Comparison of ENCODE assay signal across 9 mouse cellular contexts in the genomic region with DNA sequence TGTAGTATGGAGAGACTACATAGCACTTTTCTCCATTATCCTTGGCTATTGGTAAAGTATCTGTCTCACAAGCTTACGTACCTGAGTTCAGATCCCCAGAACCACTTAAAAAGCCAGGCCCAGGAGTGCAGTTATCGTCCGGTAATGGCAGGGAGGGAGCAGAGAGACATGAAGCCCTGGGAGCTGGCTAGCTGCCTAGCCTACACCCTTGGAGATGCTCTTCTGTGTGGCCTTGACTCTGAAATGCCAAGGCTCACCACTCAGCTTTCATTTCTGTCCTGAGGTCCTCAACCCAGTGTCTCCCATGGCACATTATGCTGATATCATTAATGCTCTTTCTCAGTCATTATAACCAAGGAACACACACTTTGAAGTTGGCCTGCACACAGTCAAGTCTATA.
A peak's percentile ranks its signal among the peaks of the same experiment; 100 is the strongest.
DNase-seq lines count a peak whose midpoint lies in the region; ATAC-seq and TF ChIP-seq lines count a peak whose summit lies in the region.
"Had no signal": no experiment of that assay in that cellular context is flagged by ENCODE, and none has a peak within 500 bp of the region (broad histone marks: within the 10 kb centered on the region; RNA-seq: fewer than 3 reads in every experiment).

No protein-coding gene starts in this region.

- WGBS in kidney, postnatal 0 days = 91% methylated on average over 3 of the region's 3 CpGs
- WGBS in embryonic facial prominence, embryonic 10.5 days = 96% methylated on average over 3 of the region's 3 CpGs

- no peak overlapping the region for H3K4me3 ChIP-seq in gastrocnemius, adult 2 months
- no peak overlapping the region for H3K4me3 ChIP-seq in kidney, postnatal 0 days (replicated peaks; ENCODE audit: low read depth, low read length)
- H3K4me3 ChIP-seq in embryonic facial prominence, embryonic 10.5 days = no peak overlapping the region

- H3K4me1 ChIP-seq in kidney, postnatal 0 days (replicated peaks; ENCODE audit: insufficient read depth, low read length) = 0 out of 2 replicates have a peak, but pooled peaks cover 15% of the 10 kb centered on the region
- H3K4me1 ChIP-seq in embryonic facial prominence, embryonic 10.5 days = peaks cover 47% of the 10 kb centered on the region

- H3K9me3 ChIP-seq in kidney, postnatal 0 days (replicated peaks; ENCODE audit: low read length) = no peaks in the 10 kb centered on the region
- H3K9me3 ChIP-seq in embryonic facial prominence, embryonic 10.5 days = no peaks in the 10 kb centered on the region

- no peak overlapping the region for H3K9ac ChIP-seq in kidney, postnatal 0 days (ENCODE audit: low read depth, low read length)

- H3K27ac ChIP-seq in gastrocnemius, adult 2 months = peak overlapping the region; percentile 78; the same call in 1 of the 2 replicates
- H3K27ac ChIP-seq in kidney, postnatal 0 days = peak overlapping the region; percentile 76; the same call in 1 of the 2 replicates
- H3K27ac ChIP-seq in embryonic facial prominence, embryonic 10.5 days (replicated peaks) = peak overlapping the region; percentile 82; the same call in 1 of the 2 replicates

- no peaks in the 10 kb centered on the region for H3K27me3 ChIP-seq in kidney, postnatal 0 days (ENCODE audit: insufficient read depth, low read length)
- no peaks in the 10 kb centered on the region for H3K27me3 ChIP-seq in embryonic facial prominence, embryonic 10.5 days (replicated peaks; ENCODE audit: low read depth, poor library complexity, severe bottlenecking)

- TF ChIP-seq CTCF in gastrocnemius, adult 2 months (IDR thresholded peaks at IDR 0.05) = no peak
- no peak for TF ChIP-seq CTCF in kidney, postnatal 0 days (IDR thresholded peaks at IDR 0.05; ENCODE audit: low read depth)

- intact Hi-C loops in gastrocnemius, adult 2 months (cut with DNase I) = no loop called here

- ATAC-seq in kidney, postnatal 0 days (replicated peaks; ENCODE audit: low FRiP score, low read depth) = no peak

- H3K36me3 ChIP-seq in kidney, postnatal 0 days (ENCODE audit: insufficient read depth, low read length) = peaks cover 14% of the 10 kb centered on the region; the same call in 1 of the 2 replicates
- H3K36me3 ChIP-seq in embryonic facial prominence, embryonic 10.5 days (replicated peaks) = peaks cover 77% of the 10 kb centered on the region

- DNase-seq in gastrocnemius, adult 2 months = no peak
- DNase-seq in gastrocnemius, postnatal 10 days = no peak
- no peak for DNase-seq in kidney, postnatal 0 days (ENCODE audit: low spot score)
- DNase-seq in kidney, postnatal 10 days = no peak
- DNase-seq in adrenal gland, postnatal 25 days = peak; percentile 76
- no peak for DNase-seq in embryonic facial prominence, embryonic 10.5 days (ENCODE audit: low spot score)
- DNase-seq in liver = no peak
- DNase-seq in frontal cortex, postnatal 10 days (ENCODE audit: low spot score in 2 of 2) = no peak

- H3K4me2 ChIP-seq in kidney, postnatal 0 days (ENCODE audit: low read length) = no peak overlapping the region
- H3K4me2 ChIP-seq: liver, embryonic 11.5 days had no signal
